Comparison of ENCODE assay signal across 24 mouse cellular contexts in genomic region chr17:56793614-56794319, GRCm38 (mm10). TPM values are rescaled to one million over a fixed set of nuclear protein-coding genes. Genes with fewer than 3 reads are reported as not detected.
DNase-seq lines count a peak whose midpoint lies in the region; ATAC-seq lines count a peak whose summit lies in the region.
"Had no signal": no experiment of that assay in that cellular context is flagged by ENCODE, and none has a peak within 500 bp of the region (broad histone marks: within the 10 kb centered on the region; RNA-seq: fewer than 3 reads in every experiment).

No protein-coding gene starts in this region.

- no peaks in the 10 kb centered on the region for H3K27me3 ChIP-seq in liver, embryonic 13.5 days
- H3K27me3 ChIP-seq: embryonic facial prominence, embryonic 13.5 days; hindbrain, embryonic 12.5 days; limb, embryonic 15.5 days; neural tube, embryonic 15.5 days had no signal

- WGBS in liver, embryonic 13.5 days (ENCODE audit: insufficient replicate concordance), result 35% methylated on average over 6 of the region's 6 CpGs

- peak overlapping the region; percentile 70 for H3K4me2 ChIP-seq in liver, embryonic 13.5 days
- H3K4me2 ChIP-seq: embryonic facial prominence, embryonic 13.5 days; hindbrain, embryonic 12.5 days; limb, embryonic 15.5 days; neural tube, embryonic 15.5 days had no signal

- peak overlapping the region; percentile 74 for H3K9ac ChIP-seq in liver, embryonic 13.5 days
- H3K9ac ChIP-seq: embryonic facial prominence, embryonic 13.5 days; forebrain, postnatal 0 days; hindbrain, embryonic 12.5 days; limb, embryonic 15.5 days; neural tube, embryonic 15.5 days had no signal

- peak; percentile 54 for DNase-seq in spleen, adult 12 weeks (ENCODE audit: low spot score)
- DNase-seq in spleen, adult 18-20 months, result no peak
- peak; percentile 83 for DNase-seq in liver, embryonic 13.5 days
- no peak for DNase-seq in ovary, adult 18-20 months (ENCODE audit: low spot score)
- DNase-seq in cerebellum, adult 9-10 months, result no peak
- no peak for DNase-seq in right cerebral cortex, postnatal 10 days (ENCODE audit: low spot score in 2 of 2)
- DNase-seq: adrenal gland, postnatal 25 days; cerebellum, adult 18-20 months; cerebellum, postnatal 25 days; forebrain, postnatal 0 days; gastrocnemius, postnatal 14 days; heart, adult 11 months; kidney, adult 9 months; kidney, postnatal 14 days; left cerebral cortex, postnatal 4 days; lung, postnatal 4 days; right cerebral cortex, postnatal 14 days had no signal

- H3K9me3 ChIP-seq in liver, embryonic 13.5 days (replicated peaks), result no peaks in the 10 kb centered on the region
- H3K9me3 ChIP-seq: embryonic facial prominence, embryonic 13.5 days; hindbrain, embryonic 12.5 days; limb, embryonic 15.5 days; midbrain, embryonic 10.5 days; neural tube, embryonic 15.5 days had no signal

- H3K4me1 ChIP-seq in liver, embryonic 13.5 days (replicated peaks), result peaks cover 49% of the 10 kb centered on the region
- H3K4me1 ChIP-seq: embryonic facial prominence, embryonic 13.5 days; hindbrain, embryonic 12.5 days; limb, embryonic 15.5 days; midbrain, embryonic 10.5 days; neural tube, embryonic 15.5 days had no signal

- ATAC-seq in erythroblast, adult 5-6 weeks (replicated peaks; ENCODE audit: low FRiP score, poor library complexity, severe bottlenecking), result peak; percentile 89
- peak; percentile 95 for ATAC-seq in liver, embryonic 13.5 days (ENCODE audit: low read depth)
- ATAC-seq in megakaryocyte-erythroid progenitor cell, adult 5-6 weeks (replicated peaks; ENCODE audit: low FRiP score, low TSS enrichment, poor library complexity, severe bottlenecking), result peak; percentile 82
- ATAC-seq: forebrain, postnatal 0 days had no signal

- peak overlapping the region; percentile 96 for H3K27ac ChIP-seq in liver, embryonic 13.5 days
- H3K27ac ChIP-seq: embryonic facial prominence, embryonic 13.5 days; hindbrain, embryonic 12.5 days; limb, embryonic 15.5 days; midbrain, embryonic 10.5 days; neural tube, embryonic 15.5 days had no signal

- H3K36me3 ChIP-seq in liver, embryonic 13.5 days, result peaks cover 19% of the 10 kb centered on the region
- H3K36me3 ChIP-seq: embryonic facial prominence, embryonic 13.5 days; hindbrain, embryonic 12.5 days; limb, embryonic 15.5 days; midbrain, embryonic 10.5 days; neural tube, embryonic 15.5 days had no signal

- peak overlapping the region; percentile 53 for H3K4me3 ChIP-seq in liver, embryonic 13.5 days (replicated peaks)
- H3K4me3 ChIP-seq: embryonic facial prominence, embryonic 13.5 days; hindbrain, embryonic 12.5 days; limb, embryonic 15.5 days; midbrain, embryonic 10.5 days; neural tube, embryonic 15.5 days had no signal

RNA-seq across cellular contexts. Expression of gene Prr22, which starts 23.7 kb away (rescaled TPM):
- total RNA-seq in erythroblast, adult 5-6 weeks (2015; ENCODE audit: low replicate concordance), result not detected in 2 replicates
- total RNA-seq in erythroblast, adult 5-6 weeks (2017; ENCODE audit: low replicate concordance), result not detected in 2 replicates
- polyA plus RNA-seq in liver, embryonic 13.5 days (2015; fragmentation: Nextera tagmentation; extraction: Ambion mirVana), result 0.45 and 0.61 TPM in 2 replicates
- 5.4 and 6.6 TPM in 2 replicates for total RNA-seq in megakaryocyte-erythroid progenitor cell, adult 5-6 weeks (2014; fragmentation: Nextera tagmentation)
- total RNA-seq in megakaryocyte-erythroid progenitor cell, adult 5-6 weeks (2017), result 1.3 and 2.3 TPM in 2 replicates

RNA-seq across cellular contexts. Expression of gene Dus3l, which starts 29.2 kb away (rescaled TPM):
- 0.84 and 5.6 TPM in 2 replicates for total RNA-seq in erythroblast, adult 5-6 weeks (2015; ENCODE audit: low replicate concordance)
- total RNA-seq in erythroblast, adult 5-6 weeks (2017; ENCODE audit: low replicate concordance), result 5.4 and 5.9 TPM in 2 replicates
- polyA plus RNA-seq in liver, embryonic 13.5 days (2015; fragmentation: Nextera tagmentation; extraction: Ambion mirVana), result 17.2 and 17.5 TPM in 2 replicates
- 21.6 and 28.6 TPM in 2 replicates for total RNA-seq in megakaryocyte-erythroid progenitor cell, adult 5-6 weeks (2014; fragmentation: Nextera tagmentation)
- total RNA-seq in megakaryocyte-erythroid progenitor cell, adult 5-6 weeks (2017), result 13.9 and 17.9 TPM in 2 replicates

RNA-seq across cellular contexts. Expression of gene Nrtn, which starts 36.4 kb away (rescaled TPM):
- total RNA-seq in erythroblast, adult 5-6 weeks (2015; ENCODE audit: low replicate concordance), result not detected in 2 replicates
- 0.51 TPM in 1 of 2 replicates, not detected in the other for total RNA-seq in erythroblast, adult 5-6 weeks (2017; ENCODE audit: low replicate concordance)
- polyA plus RNA-seq in liver, embryonic 13.5 days (2015; fragmentation: Nextera tagmentation; extraction: Ambion mirVana), result 1.00 and 1.0 TPM in 2 replicates
- total RNA-seq in megakaryocyte-erythroid progenitor cell, adult 5-6 weeks (2014; fragmentation: Nextera tagmentation), result not detected in 2 replicates
- not detected in 2 replicates for total RNA-seq in megakaryocyte-erythroid progenitor cell, adult 5-6 weeks (2017)

RNA-seq across cellular contexts. Expression of gene Rfx2, which starts 37.0 kb away (rescaled TPM):
- 21.5 and 25.7 TPM in 2 replicates for total RNA-seq in erythroblast, adult 5-6 weeks (2015; ENCODE audit: low replicate concordance)
- total RNA-seq in erythroblast, adult 5-6 weeks (2017; ENCODE audit: low replicate concordance), result 26.1 and 39.6 TPM in 2 replicates
- 10.1 and 10.7 TPM in 2 replicates for polyA plus RNA-seq in liver, embryonic 13.5 days (2015; fragmentation: Nextera tagmentation; extraction: Ambion mirVana)
- total RNA-seq in megakaryocyte-erythroid progenitor cell, adult 5-6 weeks (2014; fragmentation: Nextera tagmentation), result 23.0 and 29.3 TPM in 2 replicates
- total RNA-seq in megakaryocyte-erythroid progenitor cell, adult 5-6 weeks (2017), result 4.7 and 10.5 TPM in 2 replicates

Comparison
In these comparisons a context has a peak if more than half of its experiments do, and no peak if none do; other contexts are left out.
1. DNase-seq: peak in spleen, adult 12 weeks (single experiment) and liver, embryonic 13.5 days (single experiment); none in spleen, adult 18-20 months (0 of 2), ovary, adult 18-20 months (single experiment), cerebellum, adult 9-10 months (single experiment) and right cerebral cortex, postnatal 10 days (0 of 2).
2. Peak in every context shown above with its lines, with median percentiles within 50 percentile points of each other: ATAC-seq.